Mouse (Mus musculus): ENCODE data around the gene Adam15. TPM values are rescaled to one million over a fixed set of nuclear protein-coding genes. Genes with fewer than 3 reads are reported as not detected.
A peak's percentile ranks its signal among the peaks of the same experiment; 100 is the strongest.

The Adam15 gene
- polyA plus RNA-seq, 1 experiment from 2014 or later = 33.9 TPM

- Histone ChIP-seq H3K9ac (ENCODE audit: low read depth, low read length) (peak within 1 kb of the TSS; percentile 67), H3K9me3 (ENCODE audit: control insufficient read depth) (no peaks in the 10 kb centered on the region), H3K4me3 (ENCODE audit: low read depth, low read length) (peak within 1 kb of the TSS; percentile 76), H3K27ac (ENCODE audit: low read depth, low read length) (peak within 1 kb of the TSS; percentile 97), H3K4me2 (replicated peaks; ENCODE audit: low read depth) (peak within 1 kb of the TSS; percentile 85), H3K27me3 (replicated peaks; ENCODE audit: control insufficient read depth, insufficient read depth, low read length) (no peaks in the 10 kb centered on the region), H3K4me1 (replicated peaks; ENCODE audit: control insufficient read depth, insufficient read depth, low read length) (no peaks in the 10 kb centered on the region), H3K36me3 (ENCODE audit: control insufficient read depth, insufficient read depth) (no peaks in the 10 kb centered on the region)
- ATAC-seq = peak; percentile 77
- TF ChIP-seq CTCF (IDR thresholded peaks at IDR 0.05; ENCODE audit: low read depth) = peak; percentile 69
- WGBS = under 1% methylated on average over 39 of the region's 42 CpGs
Measured at GRCm38 (mm10) chr3:89394006-89394893, 44.5 kb upstream of the Adam15 start, which contains the start of gene Zbtb7b. Zbtb7b (minus strand) TSS chr3:89394776.

GRCm38 (mm10) chr3:89393605-89394004 is 43.8 kb upstream of the Adam15 start:
- Histone ChIP-seq H3K4me3 (ENCODE audit: low read depth, low read length) (peak overlapping the region; percentile 76), H3K4me1 (replicated peaks; ENCODE audit: control insufficient read depth, insufficient read depth, low read length) (no peaks in the 10 kb centered on the region), H3K9me3 (ENCODE audit: control insufficient read depth) (no peaks in the 10 kb centered on the region), H3K4me2 (replicated peaks; ENCODE audit: low read depth) (peak overlapping the region; percentile 85), H3K27ac (ENCODE audit: low read depth, low read length) (peak overlapping the region; percentile 97), H3K9ac (ENCODE audit: low read depth, low read length) (peak overlapping the region; percentile 67), H3K27me3 (replicated peaks; ENCODE audit: control insufficient read depth, insufficient read depth, low read length) (no peaks in the 10 kb centered on the region), H3K36me3 (ENCODE audit: control insufficient read depth, insufficient read depth) (no peaks in the 10 kb centered on the region)
- 0 out of 2 replicates have a peak, but pooled peaks have one; percentile 6 for TF ChIP-seq CTCF (IDR thresholded peaks at IDR 0.05; ENCODE audit: low read depth)
- under 1% methylated on average over 15 of the region's 15 CpGs for WGBS
- peak; percentile 88 for ATAC-seq

- no peaks in the 10 kb centered on the region for H3K9me3 ChIP-seq (ENCODE audit: control insufficient read depth)
- H3K27me3 ChIP-seq (replicated peaks; ENCODE audit: control insufficient read depth, insufficient read depth, low read length) = no peaks in the 10 kb centered on the region
- peak overlapping the region; percentile 83 for H3K9ac ChIP-seq (ENCODE audit: low read depth, low read length)
- H3K27ac ChIP-seq (ENCODE audit: low read depth, low read length) = peak overlapping the region; percentile 97
- no peaks in the 10 kb centered on the region for H3K36me3 ChIP-seq (ENCODE audit: control insufficient read depth, insufficient read depth)
- ATAC-seq = no peak
- WGBS = 0% methylated on average over 18 of the region's 24 CpGs
- H3K4me2 ChIP-seq (replicated peaks; ENCODE audit: low read depth) = peak overlapping the region; percentile 85
- no peak for TF ChIP-seq CTCF (IDR thresholded peaks at IDR 0.05; ENCODE audit: low read depth)
- peak overlapping the region; percentile 76 for H3K4me3 ChIP-seq (ENCODE audit: low read depth, low read length)
- no peaks in the 10 kb centered on the region for H3K4me1 ChIP-seq (replicated peaks; ENCODE audit: control insufficient read depth, insufficient read depth, low read length)
Measured at GRCm38 (mm10) chr3:89392871-89393311, 43.1 kb upstream of the Adam15 start.

- ATAC-seq = no peak
- WGBS = 1% methylated on average over 55 of the region's 56 CpGs
- TF ChIP-seq CTCF (IDR thresholded peaks at IDR 0.05; ENCODE audit: low read depth) = 0 out of 2 replicates have a peak, but pooled peaks have one; percentile 11
- no peaks in the 10 kb centered on the region for H3K9me3 ChIP-seq (ENCODE audit: control insufficient read depth)
- peaks cover 4% of the 10 kb centered on the region; the same call in 1 of the 2 replicates for H3K4me1 ChIP-seq (replicated peaks; ENCODE audit: control insufficient read depth, insufficient read depth, low read length)
- peak overlapping the region; percentile 97 for H3K27ac ChIP-seq (ENCODE audit: low read depth, low read length)
- peak overlapping the region; percentile 76 for H3K4me3 ChIP-seq (ENCODE audit: low read depth, low read length)
- no peaks in the 10 kb centered on the region for H3K36me3 ChIP-seq (ENCODE audit: control insufficient read depth, insufficient read depth)
- H3K27me3 ChIP-seq (replicated peaks; ENCODE audit: control insufficient read depth, insufficient read depth, low read length) = no peaks in the 10 kb centered on the region
- H3K9ac ChIP-seq (ENCODE audit: low read depth, low read length) = peak overlapping the region; percentile 83
- peak overlapping the region; percentile 85 for H3K4me2 ChIP-seq (replicated peaks; ENCODE audit: low read depth)
Measured at GRCm38 (mm10) chr3:89391663-89392511, 42.1 kb upstream of the Adam15 start.

GRCm38 (mm10) chr3:89390699-89391662 is 41.2 kb upstream of the Adam15 start:
- Histone ChIP-seq H3K4me1 (replicated peaks; ENCODE audit: control insufficient read depth, insufficient read depth, low read length) (peaks cover 6% of the 10 kb centered on the region; the same call in 1 of the 2 replicates), H3K4me3 (ENCODE audit: low read depth, low read length) (peak overlapping the region; percentile 76), H3K4me2 (replicated peaks; ENCODE audit: low read depth) (peak overlapping the region; percentile 85), H3K27ac (ENCODE audit: low read depth, low read length) (peak overlapping the region; percentile 97), H3K9ac (ENCODE audit: low read depth, low read length) (peak overlapping the region; percentile 83), H3K9me3 (ENCODE audit: control insufficient read depth) (no peaks in the 10 kb centered on the region), H3K27me3 (replicated peaks; ENCODE audit: control insufficient read depth, insufficient read depth, low read length) (no peaks in the 10 kb centered on the region), H3K36me3 (ENCODE audit: control insufficient read depth, insufficient read depth) (no peaks in the 10 kb centered on the region)
- WGBS = 16% methylated on average over 19 of the region's 19 CpGs
- TF ChIP-seq CTCF (IDR thresholded peaks at IDR 0.05; ENCODE audit: low read depth) = no peak
- no peak for ATAC-seq
